Mouse (Mus musculus): ENCODE data around the gene Csrp2. TPM values are rescaled to one million over a fixed set of nuclear protein-coding genes. Genes with fewer than 3 reads are reported as not detected.

The Csrp2 gene
- total and polyA plus RNA-seq, 2 experiments from 2014 or later = 43.1 to 77.0 TPM

- Histone ChIP-seq H3K27ac (ENCODE audit: low read depth, low read length) (no peak overlapping the region), H3K4me2 (ENCODE audit: low read depth, low read length, poor library complexity, severe bottlenecking) (no peak overlapping the region), H3K9ac (replicated peaks; ENCODE audit: low read length, poor library complexity, severe bottlenecking) (no peak overlapping the region), H3K27me3 (ENCODE audit: insufficient read depth, low read length) (no peaks in the 10 kb centered on the region), H3K9me3 (ENCODE audit: low read length) (no peaks in the 10 kb centered on the region), H3K36me3 (ENCODE audit: insufficient read depth, low read length) (peaks cover 20% of the 10 kb centered on the region), H3K4me3 (ENCODE audit: low read depth, low read length) (no peak overlapping the region), H3K4me1 (ENCODE audit: insufficient read depth, low read length) (no peaks in the 10 kb centered on the region)
- ATAC-seq (ENCODE audit: low FRiP score) (no peak), DNase-seq (ENCODE audit: low spot score) (no peak)
- 90% methylated on average over 9 of the region's 9 CpGs for WGBS
- TF ChIP-seq CTCF (IDR thresholded peaks at IDR 0.05) = no peak
These were observed 23.2 kb downstream of the Csrp2 start for GRCm38 (mm10) chr10:110942806-110943205.

DNA sequence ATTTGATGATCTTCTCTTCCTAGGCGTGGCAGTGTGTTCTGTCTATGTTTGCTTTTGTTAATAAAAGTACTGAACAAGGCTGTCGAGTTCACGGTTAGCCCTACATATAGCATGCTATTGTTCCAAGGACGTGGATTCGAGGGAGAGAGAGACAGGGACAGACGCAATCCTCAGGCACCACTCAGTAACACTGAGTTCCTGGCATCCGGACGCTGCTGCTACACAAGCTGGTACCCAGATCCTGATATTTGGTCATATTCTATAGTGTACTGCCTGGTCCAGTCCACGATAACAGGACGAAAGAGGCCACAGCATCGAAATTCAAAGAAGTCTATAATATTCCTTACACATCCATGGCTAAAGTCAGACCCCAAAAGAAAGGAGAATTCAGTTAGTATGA, 24.6 kb downstream of the Csrp2 start:
- no peak for TF ChIP-seq CTCF (IDR thresholded peaks at IDR 0.05)
- Histone ChIP-seq H3K9me3 (ENCODE audit: low read length) (no peaks in the 10 kb centered on the region), H3K36me3 (ENCODE audit: insufficient read depth, low read length) (peaks cover 20% of the 10 kb centered on the region), H3K4me3 (ENCODE audit: low read depth, low read length) (no peak overlapping the region), H3K4me1 (ENCODE audit: insufficient read depth, low read length) (no peaks in the 10 kb centered on the region), H3K27ac (ENCODE audit: low read depth, low read length) (no peak overlapping the region), H3K4me2 (ENCODE audit: low read depth, low read length, poor library complexity, severe bottlenecking) (no peak overlapping the region), H3K9ac (replicated peaks; ENCODE audit: low read length, poor library complexity, severe bottlenecking) (no peak overlapping the region), H3K27me3 (ENCODE audit: insufficient read depth, low read length) (no peaks in the 10 kb centered on the region)
- WGBS = 91% methylated on average over 11 of the region's 11 CpGs
- DNase-seq (ENCODE audit: low spot score) (no peak), ATAC-seq (ENCODE audit: low FRiP score) (no peak)

DNA sequence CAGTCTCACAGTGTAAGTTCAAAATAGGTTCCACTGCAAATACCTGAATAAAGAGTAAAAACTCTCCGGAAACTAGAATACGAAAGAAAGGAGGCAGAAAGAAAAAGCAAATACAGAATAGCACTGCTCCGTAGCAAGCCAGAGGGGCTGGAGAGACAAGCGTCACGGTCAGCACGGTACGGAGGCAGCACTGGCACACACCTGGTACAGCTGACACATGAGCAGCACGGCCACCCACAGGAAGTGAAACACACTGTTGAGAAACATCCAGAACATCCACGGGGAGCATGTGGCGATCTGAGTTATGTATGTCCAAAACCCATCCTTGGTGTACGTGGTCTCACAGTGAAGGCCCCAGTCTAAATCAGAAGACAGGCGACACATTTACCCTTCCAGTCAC, 26.4 kb downstream of the Csrp2 start:
- H3K4me2 ChIP-seq (ENCODE audit: low read depth, low read length, poor library complexity, severe bottlenecking) = no peak overlapping the region
- no peak for TF ChIP-seq CTCF (IDR thresholded peaks at IDR 0.05)
- no peaks in the 10 kb centered on the region for H3K4me1 ChIP-seq (ENCODE audit: insufficient read depth, low read length)
- DNase-seq (ENCODE audit: low spot score) = no peak
- no peaks in the 10 kb centered on the region for H3K27me3 ChIP-seq (ENCODE audit: insufficient read depth, low read length)
- H3K9ac ChIP-seq (replicated peaks; ENCODE audit: low read length, poor library complexity, severe bottlenecking) = no peak overlapping the region
- 86% methylated on average over 12 of the region's 12 CpGs for WGBS
- ATAC-seq (ENCODE audit: low FRiP score) = no peak
- H3K27ac ChIP-seq (ENCODE audit: low read depth, low read length) = no peak overlapping the region
- H3K36me3 ChIP-seq (ENCODE audit: insufficient read depth, low read length) = peaks cover 23% of the 10 kb centered on the region
- H3K9me3 ChIP-seq (ENCODE audit: low read length) = no peaks in the 10 kb centered on the region
- H3K4me3 ChIP-seq (ENCODE audit: low read depth, low read length) = no peak overlapping the region

DNA sequence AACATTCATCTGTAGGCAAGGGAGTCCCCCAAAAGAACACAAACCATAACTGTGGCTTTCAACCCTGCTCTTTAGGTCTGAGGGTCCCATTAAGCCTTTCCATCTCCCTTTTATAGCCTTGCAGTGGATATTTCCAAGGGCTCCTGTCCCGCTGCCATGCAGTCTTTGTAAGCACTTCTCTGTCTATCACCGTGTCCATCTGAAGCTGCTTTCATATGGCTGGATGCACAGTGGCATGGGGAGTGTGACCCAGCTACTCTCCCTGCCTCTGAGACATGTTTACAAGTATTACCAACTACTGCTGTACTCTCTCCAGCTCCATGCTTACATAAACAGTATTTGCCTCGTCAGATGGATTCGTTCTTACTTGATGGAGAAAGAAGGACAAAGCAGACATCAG, 28.0 kb downstream of the Csrp2 start:
- H3K9me3 ChIP-seq (ENCODE audit: low read length) = no peaks in the 10 kb centered on the region
- H3K4me2 ChIP-seq (ENCODE audit: low read depth, low read length, poor library complexity, severe bottlenecking) = no peak overlapping the region
- no peaks in the 10 kb centered on the region for H3K4me1 ChIP-seq (ENCODE audit: insufficient read depth, low read length)
- no peaks in the 10 kb centered on the region for H3K27me3 ChIP-seq (ENCODE audit: insufficient read depth, low read length)
- ATAC-seq (ENCODE audit: low FRiP score) = no peak
- H3K9ac ChIP-seq (replicated peaks; ENCODE audit: low read length, poor library complexity, severe bottlenecking) = no peak overlapping the region
- no peak overlapping the region for H3K27ac ChIP-seq (ENCODE audit: low read depth, low read length)
- no peak for DNase-seq (ENCODE audit: low spot score)
- peaks cover 21% of the 10 kb centered on the region for H3K36me3 ChIP-seq (ENCODE audit: insufficient read depth, low read length)
- no peak for TF ChIP-seq CTCF (IDR thresholded peaks at IDR 0.05)
- WGBS = 84% methylated on average over 4 of the region's 4 CpGs
- no peak overlapping the region for H3K4me3 ChIP-seq (ENCODE audit: low read depth, low read length)

DNA sequence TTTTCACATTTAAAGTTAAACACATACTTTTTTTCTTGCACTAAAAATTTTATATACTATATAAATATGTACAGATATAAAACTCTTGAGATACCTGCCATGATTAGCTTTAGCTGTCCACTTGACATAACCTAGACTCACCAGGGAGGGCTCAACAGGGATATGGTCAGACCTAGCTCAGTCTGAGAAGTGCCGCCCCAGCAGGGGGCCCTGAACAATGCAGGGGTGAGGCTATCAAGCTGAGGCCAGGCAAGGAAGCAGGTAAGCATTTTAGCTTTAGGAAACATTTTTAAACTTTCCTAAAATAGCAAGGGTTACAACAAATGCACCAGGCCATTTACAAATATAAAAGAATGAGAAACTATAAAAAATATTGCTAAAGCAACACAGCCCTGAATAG, 31.5 kb downstream of the Csrp2 start:
- H3K4me2 ChIP-seq (ENCODE audit: low read depth, low read length, poor library complexity, severe bottlenecking) = no peak overlapping the region
- H3K27me3 ChIP-seq (ENCODE audit: insufficient read depth, low read length) = no peaks in the 10 kb centered on the region
- H3K4me3 ChIP-seq (ENCODE audit: low read depth, low read length) = no peak overlapping the region
- no peak overlapping the region for H3K9ac ChIP-seq (replicated peaks; ENCODE audit: low read length, poor library complexity, severe bottlenecking)
- H3K4me1 ChIP-seq (ENCODE audit: insufficient read depth, low read length) = no peaks in the 10 kb centered on the region
- no peak for TF ChIP-seq CTCF (IDR thresholded peaks at IDR 0.05)
- H3K9me3 ChIP-seq (ENCODE audit: low read length) = no peaks in the 10 kb centered on the region
- WGBS = 100% methylated on average over 1 of the region's 1 CpGs
- no peak overlapping the region for H3K27ac ChIP-seq (ENCODE audit: low read depth, low read length)
- peaks cover 25% of the 10 kb centered on the region for H3K36me3 ChIP-seq (ENCODE audit: insufficient read depth, low read length)
- DNase-seq (ENCODE audit: low spot score) (no peak), ATAC-seq (ENCODE audit: low FRiP score) (no peak)

GRCm38 (mm10) chr10:110951748-110952147, 32.2 kb downstream of the Csrp2 start:
- peaks cover 21% of the 10 kb centered on the region for H3K36me3 ChIP-seq (ENCODE audit: insufficient read depth, low read length)
- DNase-seq (ENCODE audit: low spot score) (no peak), ATAC-seq (ENCODE audit: low FRiP score) (no peak)
- H3K9me3 ChIP-seq (ENCODE audit: low read length) = no peaks in the 10 kb centered on the region
- H3K4me1 ChIP-seq (ENCODE audit: insufficient read depth, low read length) = no peaks in the 10 kb centered on the region
- no peak overlapping the region for H3K4me3 ChIP-seq (ENCODE audit: low read depth, low read length)
- no peak overlapping the region for H3K4me2 ChIP-seq (ENCODE audit: low read depth, low read length, poor library complexity, severe bottlenecking)
- 69% methylated on average over 4 of the region's 4 CpGs for WGBS
- H3K9ac ChIP-seq (replicated peaks; ENCODE audit: low read length, poor library complexity, severe bottlenecking) = no peak overlapping the region
- H3K27ac ChIP-seq (ENCODE audit: low read depth, low read length) = no peak overlapping the region
- no peaks in the 10 kb centered on the region for H3K27me3 ChIP-seq (ENCODE audit: insufficient read depth, low read length)
- TF ChIP-seq CTCF (IDR thresholded peaks at IDR 0.05) = no peak

All from midbrain, postnatal 0 days (tissue).